8 mouse cellular contexts compared by ENCODE assay signal in the genomic region with DNA sequence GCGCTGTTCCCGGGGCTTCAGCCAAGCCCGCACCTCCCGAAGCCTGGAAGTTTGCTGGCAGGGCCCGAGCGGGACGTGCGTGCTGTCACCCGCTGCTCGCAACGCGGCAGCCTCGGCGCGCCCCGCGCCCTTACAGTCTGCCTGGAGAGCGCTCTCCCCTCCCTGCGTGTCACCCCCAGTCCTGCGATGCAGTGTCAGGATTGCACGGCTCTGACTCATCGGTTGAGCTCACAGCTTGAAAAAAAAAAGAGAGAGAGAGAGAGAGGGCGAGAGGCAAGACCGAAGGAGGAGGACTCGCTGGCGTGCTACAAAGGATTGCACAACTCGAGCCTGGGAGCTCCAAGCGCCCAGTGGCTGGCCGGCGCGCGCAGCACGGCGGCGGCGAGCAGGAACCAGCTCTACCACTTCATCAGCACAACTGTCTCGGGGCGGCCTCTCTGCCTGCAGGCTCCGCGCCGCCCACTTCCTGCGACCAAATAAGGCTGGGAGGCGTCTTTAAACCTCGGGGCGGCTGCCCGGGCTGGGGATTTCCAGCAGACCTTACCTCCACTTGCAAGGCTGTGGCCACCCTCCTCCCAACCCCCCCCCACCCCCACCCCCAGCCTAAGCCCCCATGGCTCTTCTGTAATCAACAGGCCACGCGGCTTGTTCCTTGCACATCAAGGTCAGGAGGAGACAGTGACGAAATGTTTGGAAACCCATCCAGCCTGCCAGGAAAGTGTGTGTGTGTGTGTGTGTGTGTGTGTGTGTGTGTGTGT. TPM values are rescaled to one million over a fixed set of nuclear protein-coding genes. Genes with fewer than 3 reads are reported as not detected.
DNase-seq lines count a peak whose midpoint lies in the region; ATAC-seq and TF ChIP-seq lines count a peak whose summit lies in the region.

No protein-coding gene starts in this region.

- no peaks in the 10 kb centered on the region for H3K9me3 ChIP-seq in embryonic facial prominence, embryonic 12.5 days
- H3K9me3 ChIP-seq in limb, embryonic 11.5 days (ENCODE audit: control insufficient read depth, low read length): no peaks in the 10 kb centered on the region
- no peaks in the 10 kb centered on the region for H3K9me3 ChIP-seq in midbrain, embryonic 13.5 days

- peak; percentile 80 for ATAC-seq in embryonic facial prominence, embryonic 12.5 days (ENCODE audit: insufficient number of reproducible peaks, insufficient read depth, low FRiP score, low TSS enrichment)
- ATAC-seq in limb, embryonic 11.5 days (ENCODE audit: insufficient number of reproducible peaks, low FRiP score, low TSS enrichment, low read depth): peak; percentile 82
- ATAC-seq in midbrain, embryonic 13.5 days: peak; percentile 83

- H3K27me3 ChIP-seq in embryonic facial prominence, embryonic 12.5 days: no peaks in the 10 kb centered on the region
- H3K27me3 ChIP-seq in limb, embryonic 11.5 days (ENCODE audit: control insufficient read depth, insufficient read depth, low read length): no peaks in the 10 kb centered on the region
- H3K27me3 ChIP-seq in midbrain, embryonic 13.5 days: 0 out of 2 replicates have a peak, but pooled peaks cover 4% of the 10 kb centered on the region
- H3K27me3 ChIP-seq in small intestine, adult 2 months (ENCODE audit: control insufficient read depth, insufficient read depth, low read length): no peaks in the 10 kb centered on the region

- no peak for TF ChIP-seq CTCF in small intestine, adult 2 months (IDR thresholded peaks at IDR 0.05; ENCODE audit: extremely low read depth, insufficient read length, insufficient replicate concordance, low read depth, low read length)

- WGBS in embryonic facial prominence, embryonic 12.5 days: under 1% methylated on average over 49 of the region's 49 CpGs
- WGBS in limb, embryonic 11.5 days: 0% methylated on average over 43 of the region's 49 CpGs
- under 1% methylated on average over 48 of the region's 49 CpGs for WGBS in midbrain, embryonic 13.5 days
- WGBS in small intestine, adult 2 months: under 1% methylated on average over 49 of the region's 49 CpGs

- TF ChIP-seq POLR2A in small intestine, adult 2 months (IDR thresholded peaks at IDR 0.05; ENCODE audit: low read depth, low read length): peak; percentile 82

- peak overlapping the region; percentile 94 for H3K27ac ChIP-seq in embryonic facial prominence, embryonic 12.5 days
- peak overlapping the region; percentile 78 for H3K27ac ChIP-seq in limb, embryonic 11.5 days (replicated peaks; ENCODE audit: low read depth, low read length)
- peak overlapping the region; percentile 90 for H3K27ac ChIP-seq in midbrain, embryonic 13.5 days
- peak overlapping the region; percentile 93 for H3K27ac ChIP-seq in small intestine, adult 2 months (ENCODE audit: insufficient read depth, low read depth, low read length)

- DNase-seq in 3134 (ENCODE audit: extremely low read depth, insufficient read length, low spot score): peak; percentile 100
- DNase-seq in adrenal gland, postnatal 25 days: peak; percentile 91
- peak; percentile 100 for DNase-seq in heart, adult 11 months
- peak; percentile 94 for DNase-seq in kidney, adult 18-20 months
- DNase-seq in limb, embryonic 11.5 days (ENCODE audit: low spot score): peak; percentile 93

- H3K36me3 ChIP-seq in embryonic facial prominence, embryonic 12.5 days: no peaks in the 10 kb centered on the region
- H3K36me3 ChIP-seq in limb, embryonic 11.5 days (ENCODE audit: control insufficient read depth, insufficient read depth, low read length): no peaks in the 10 kb centered on the region
- H3K36me3 ChIP-seq in midbrain, embryonic 13.5 days: no peaks in the 10 kb centered on the region
- H3K36me3 ChIP-seq in small intestine, adult 2 months (ENCODE audit: control insufficient read depth, insufficient read depth, low read length): no peaks in the 10 kb centered on the region

- peaks cover 68% of the 10 kb centered on the region for H3K4me1 ChIP-seq in embryonic facial prominence, embryonic 12.5 days
- H3K4me1 ChIP-seq in limb, embryonic 11.5 days (ENCODE audit: control insufficient read depth, insufficient read depth, low read length): peaks cover 42% of the 10 kb centered on the region
- peaks cover 63% of the 10 kb centered on the region for H3K4me1 ChIP-seq in midbrain, embryonic 13.5 days (replicated peaks)
- peaks cover 35% of the 10 kb centered on the region for H3K4me1 ChIP-seq in small intestine, adult 2 months (ENCODE audit: control insufficient read depth, insufficient read depth, insufficient read length, low read length)

- H3K9ac ChIP-seq in embryonic facial prominence, embryonic 12.5 days: peak overlapping the region; percentile 89
- H3K9ac ChIP-seq in limb, embryonic 11.5 days (ENCODE audit: low read length): peak overlapping the region; percentile 91
- peak overlapping the region; percentile 93 for H3K9ac ChIP-seq in midbrain, embryonic 13.5 days (replicated peaks)

- H3K4me2 ChIP-seq in embryonic facial prominence, embryonic 12.5 days (replicated peaks): peak overlapping the region; percentile 90
- peak overlapping the region; percentile 99 for H3K4me2 ChIP-seq in limb, embryonic 11.5 days (ENCODE audit: low read depth, severe bottlenecking)
- peak overlapping the region; percentile 97 for H3K4me2 ChIP-seq in midbrain, embryonic 13.5 days (replicated peaks)

- H3K4me3 ChIP-seq in embryonic facial prominence, embryonic 12.5 days: peak overlapping the region; percentile 75
- H3K4me3 ChIP-seq in limb, embryonic 11.5 days (ENCODE audit: low read depth, low read length): peak overlapping the region; percentile 72
- H3K4me3 ChIP-seq in midbrain, embryonic 13.5 days (replicated peaks): peak overlapping the region; percentile 84
- peak overlapping the region; percentile 64 for H3K4me3 ChIP-seq in small intestine, adult 2 months (ENCODE audit: low read depth, low read length)

RNA-seq across cellular contexts. Expression of a gene that starts 24.9 kb away (rescaled TPM):
- 22.3 and 32.8 TPM in 2 replicates for total RNA-seq in adrenal gland, postnatal 25 days (2021)
- polyA plus RNA-seq in embryonic facial prominence, embryonic 12.5 days (2016; fragmentation: Nextera tagmentation; extraction: Ambion mirVana): 7.9 and 9.0 TPM in 2 replicates
- 6.1 and 6.6 TPM in 2 replicates for polyA plus RNA-seq in limb, embryonic 11.5 days (2014; fragmentation: Nextera tagmentation; extraction: Ambion mirVana)
- 3.6 and 5.2 TPM in 2 replicates for polyA plus RNA-seq in midbrain, embryonic 13.5 days (2015; fragmentation: Nextera tagmentation; extraction: Ambion mirVana)
- polyA plus RNA-seq in small intestine, adult 2 months (2012; rRNA removed): 8.9 and 25.9 TPM in 2 replicates

RNA-seq across cellular contexts. Expression of a gene that starts 45.5 kb away (rescaled TPM):
- 0.64 TPM in 1 of 2 replicates, not detected in the other for total RNA-seq in adrenal gland, postnatal 25 days (2021)
- 1.4 and 1.5 TPM in 2 replicates for polyA plus RNA-seq in embryonic facial prominence, embryonic 12.5 days (2016; fragmentation: Nextera tagmentation; extraction: Ambion mirVana)
- polyA plus RNA-seq in limb, embryonic 11.5 days (2014; fragmentation: Nextera tagmentation; extraction: Ambion mirVana): 0.70 and 0.99 TPM in 2 replicates
- 5.5 and 6.5 TPM in 2 replicates for polyA plus RNA-seq in midbrain, embryonic 13.5 days (2015; fragmentation: Nextera tagmentation; extraction: Ambion mirVana)
- polyA plus RNA-seq in small intestine, adult 2 months (2012; rRNA removed): 0.10 and 0.33 TPM in 2 replicates

Comparison
In these comparisons a context has a peak if more than half of its experiments do, and no peak if none do; other contexts are left out.
1. Peak in every context shown above with its lines: DNase-seq, ATAC-seq, H3K4me3 ChIP-seq and H3K27ac ChIP-seq.